Mouse (Mus musculus) G1E (cell line): Measurements from ENCODE around the gene Gtf2a1. TPM values are rescaled to one million over a fixed set of nuclear protein-coding genes. Genes with fewer than 3 reads are reported as not detected.

Experiments used
- ATAC-seq: 2 replicates; pipeline ENCODE4 v1.8.0; 2016; ENCODE audit warnings: mild to moderate bottlenecking; ENCODE audit not compliant: insufficient number of reproducible peaks, poor library complexity, low FRiP score, severe bottlenecking; ENCODE audit errors: extremely low read depth
- DNase-seq: peaks from one replicate; pipeline ENCODE4 v3.0.0; 2012; ENCODE audit warnings: low spot score
- H3K27me3 ChIP-seq: 2 replicates; pipeline ENCODE4 v1.6.1; 2012; ENCODE audit warnings: mild to moderate bottlenecking, low read length, inconsistent platforms; ENCODE audit not compliant: insufficient read depth
- H3K36me3 ChIP-seq: replicated peaks from 2 replicates; pipeline ENCODE3; 2012; ENCODE audit warnings: mild to moderate bottlenecking, inconsistent platforms
- H3K4me1 ChIP-seq: 2 replicates; pipeline ENCODE4 v1.6.1; 2012; ENCODE audit warnings: low read depth, low read length, inconsistent platforms, mixed read lengths; ENCODE audit not compliant: insufficient read depth
- H3K4me3 ChIP-seq: 2 replicates; pipeline ENCODE4 v1.5.1; 2012; ENCODE audit warnings: low read depth, mild to moderate bottlenecking, inconsistent platforms, low read length, moderate library complexity, mixed read lengths
- H3K9me3 ChIP-seq: replicated peaks from 2 replicates; pipeline ENCODE4 v1.6.1; 2012; ENCODE audit warnings: inconsistent platforms
- CTCF ChIP-seq: IDR thresholded peaks from 2 replicates; pipeline ENCODE4 v1.5.1; 2012; ENCODE audit warnings: low read depth, low read length, inconsistent platforms, mixed read lengths
- GATA1 ChIP-seq: IDR thresholded peaks from 2 replicates; pipeline ENCODE4 v1.6.1; 2012; ENCODE audit warnings: borderline replicate concordance, low read length, inconsistent platforms, mixed read lengths
- GATA2 ChIP-seq: IDR thresholded peaks from 2 replicates; pipeline ENCODE4 v1.6.1; 2012; ENCODE audit warnings: low read depth, low read length, inconsistent platforms, borderline replicate concordance
- POLR2AphosphoS5 ChIP-seq: IDR thresholded peaks from 2 replicates; pipeline ENCODE4 v1.6.1; 2012; ENCODE audit warnings: low read depth, low read length, inconsistent platforms; ENCODE audit not compliant: insufficient replicate concordance
- TAL1 ChIP-seq: conservative IDR thresholded peaks from 2 replicates; pipeline ENCODE4 v1.6.1; 2012; ENCODE audit warnings: low read depth, low read length, inconsistent platforms, mixed read lengths
- polyA plus RNA-seq: library from polyadenylated mRNA; stranded (reverse); fragments of >175 nt; gene quantifications from 2 replicates; pipeline ENCODE4 v1.2.3, GENCODE M21; 2012
- total RNA-seq, 2 experiments: library from RNA; stranded (forward) in 1 of 2; stranded (reverse) in 1 of 2; fragments of 200-1000 nt in 1 of 2; fragments of >200 nt in 1 of 2; fragmentation: Nextera tagmentation in 1 of 2; gene quantifications; 2 replicates each; pipeline ENCODE4 v1.2.3; 2014 to 2017

The Gtf2a1 gene
- total and polyA plus RNA-seq, 3 experiments, result 13.5 to 153 (median 76.3) TPM

DNA sequence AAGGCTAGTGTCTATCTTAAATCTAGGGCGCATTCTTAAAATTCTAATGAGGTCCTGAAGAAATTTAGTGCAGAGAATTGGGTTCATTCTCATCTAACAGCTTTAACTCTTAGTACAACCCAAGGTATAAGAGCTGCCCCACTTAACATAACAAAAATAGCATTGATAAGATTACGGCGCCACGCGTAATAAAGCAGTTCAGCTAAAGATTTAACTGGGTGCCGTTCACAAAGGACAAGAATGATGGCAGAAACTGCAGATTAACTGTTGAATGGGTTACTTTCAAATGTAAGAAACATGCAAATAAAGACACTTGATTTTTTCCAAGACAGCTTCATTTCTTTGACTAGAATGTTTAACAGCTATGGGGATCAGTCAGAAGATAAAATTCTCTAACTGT is 6.9 kb downstream of the Gtf2a1 start:
- no peak for TF ChIP-seq TAL1
- TF ChIP-seq POLR2AphosphoS5, result no peak
- no peak for TF ChIP-seq GATA1
- TF ChIP-seq GATA2, result no peak
- TF ChIP-seq CTCF, result no peak
- no peak overlapping the region for H3K4me3 ChIP-seq
- H3K9me3 ChIP-seq, result peaks cover 2% of the 10 kb centered on the region; the same call in 1 of the 2 replicates
- peaks cover 75% of the 10 kb centered on the region for H3K36me3 ChIP-seq
- DNase-seq (no peak), ATAC-seq (no peak)
- peaks cover 66% of the 10 kb centered on the region for H3K4me1 ChIP-seq
- H3K27me3 ChIP-seq, result no peaks in the 10 kb centered on the region

DNA sequence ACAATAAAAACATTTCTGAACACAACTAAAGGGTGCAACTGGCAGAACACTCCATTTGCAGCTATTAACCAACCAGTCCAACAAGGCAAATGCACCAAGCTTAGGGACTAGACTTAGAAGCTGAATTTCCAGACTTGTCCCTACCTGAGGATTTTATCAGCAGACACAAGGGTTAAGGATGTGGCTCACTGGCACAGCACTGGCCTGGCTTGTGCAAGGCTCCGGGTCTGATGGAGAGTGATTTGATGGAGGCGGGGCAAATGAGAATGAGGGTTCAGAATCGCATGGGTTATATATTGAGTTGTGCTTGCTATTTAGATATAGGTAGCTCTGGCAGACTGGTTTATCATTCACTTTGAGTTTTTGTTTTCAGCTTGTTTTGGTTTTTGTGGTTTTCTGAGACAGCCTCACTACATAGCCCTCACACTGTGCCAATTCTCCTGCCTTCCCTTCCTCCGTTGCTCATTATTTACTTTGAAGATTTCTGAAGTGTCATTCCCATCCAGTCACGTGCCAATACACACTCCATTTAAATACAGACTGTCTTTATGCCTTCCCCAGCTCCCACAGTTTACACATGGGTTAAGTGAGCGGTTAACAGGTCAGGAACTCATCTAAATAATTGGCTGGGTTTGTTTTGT is 7.8 kb downstream of the Gtf2a1 start:
- no peaks in the 10 kb centered on the region for H3K27me3 ChIP-seq
- H3K9me3 ChIP-seq, result peaks cover 2% of the 10 kb centered on the region; the same call in 1 of the 2 replicates
- no peak for DNase-seq
- no peak for TF ChIP-seq GATA2
- no peak for TF ChIP-seq GATA1
- no peak for TF ChIP-seq TAL1
- TF ChIP-seq CTCF, result no peak
- peak; percentile 16; the same call in 1 of the 2 replicates for ATAC-seq
- peaks cover 84% of the 10 kb centered on the region for H3K36me3 ChIP-seq
- H3K4me1 ChIP-seq, result peaks cover 65% of the 10 kb centered on the region
- H3K4me3 ChIP-seq, result no peak overlapping the region; the same call in 1 of the 2 replicates

DNA sequence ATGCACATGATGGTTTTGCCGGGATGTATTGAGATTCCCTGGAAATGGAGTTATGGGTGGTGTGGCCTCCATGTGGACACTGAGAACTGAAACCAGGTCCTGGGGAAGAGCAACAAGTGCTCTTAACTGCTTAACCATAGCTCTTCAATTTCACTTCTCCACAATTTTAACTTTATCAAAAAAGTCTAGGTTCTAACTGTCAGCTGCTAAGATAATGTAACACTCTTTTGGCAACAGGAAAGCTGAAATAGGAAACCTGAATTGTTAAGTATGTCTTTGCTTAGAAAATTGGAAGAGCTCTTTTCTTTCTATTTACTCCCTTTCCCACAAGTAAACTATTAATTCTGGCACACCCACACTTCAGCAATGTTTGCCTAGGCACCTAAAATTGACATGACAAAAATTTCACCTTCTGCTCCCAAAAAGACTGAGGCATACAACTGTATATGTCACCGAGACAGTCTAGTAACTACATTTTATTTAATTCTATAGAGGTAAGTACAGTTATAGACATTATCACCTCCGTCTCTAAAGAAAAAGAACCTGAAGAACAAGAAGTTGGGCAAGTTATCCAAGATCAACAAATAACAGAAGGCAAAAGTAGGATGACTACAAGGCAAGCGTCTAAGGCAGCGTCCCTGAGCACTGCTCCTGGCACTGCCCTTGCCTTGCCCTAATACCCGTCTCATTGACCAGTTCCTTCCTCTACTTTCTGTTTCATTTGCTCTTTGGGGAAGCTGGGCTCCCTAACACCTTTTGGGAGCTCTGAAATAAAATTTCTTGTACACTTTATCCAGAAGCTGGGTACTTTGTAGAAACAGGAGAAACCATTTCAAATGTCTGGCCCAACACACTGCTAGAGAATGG is 8.8 kb downstream of the Gtf2a1 start:
- ATAC-seq (no peak), DNase-seq (no peak)
- Histone ChIP-seq H3K9me3 (peaks cover 2% of the 10 kb centered on the region; the same call in 1 of the 2 replicates), H3K36me3 (peaks cover 94% of the 10 kb centered on the region), H3K4me3 (peak overlapping the region; percentile 36; the same call in 1 of the 2 replicates), H3K4me1 (peaks cover 57% of the 10 kb centered on the region), H3K27me3 (no peaks in the 10 kb centered on the region)
- no peak for TF ChIP-seq CTCF

DNA sequence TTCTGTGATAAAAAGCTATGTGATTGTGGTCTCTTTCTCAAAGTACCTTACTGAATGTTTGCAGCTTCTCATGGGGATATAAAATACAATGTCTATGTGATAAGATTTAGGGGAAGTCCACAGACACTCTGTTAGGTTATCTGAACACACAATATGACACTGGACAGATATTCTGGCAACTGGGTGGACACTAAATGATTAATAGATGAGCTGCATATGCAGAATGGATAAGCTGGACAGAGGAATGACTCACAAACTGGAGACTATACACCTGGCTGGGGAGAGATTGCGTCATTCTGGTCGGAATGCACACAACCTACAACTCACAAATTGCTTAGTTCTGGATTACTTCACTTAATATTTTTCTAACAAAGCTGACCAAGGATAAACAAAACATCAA is 10.6 kb downstream of the Gtf2a1 start:
- Histone ChIP-seq H3K27me3 (no peaks in the 10 kb centered on the region), H3K9me3 (no peaks in the 10 kb centered on the region), H3K4me3 (no peak overlapping the region), H3K36me3 (peaks cover 93% of the 10 kb centered on the region), H3K4me1 (peaks cover 46% of the 10 kb centered on the region)
- ATAC-seq, result peak; percentile 55
- no peak for TF ChIP-seq CTCF
- TF ChIP-seq TAL1, result 0 out of 2 replicates have a peak, but pooled peaks have one; percentile 8
- TF ChIP-seq GATA2, result no peak
- no peak for TF ChIP-seq POLR2AphosphoS5
- no peak for TF ChIP-seq GATA1
- DNase-seq, result no peak

DNA sequence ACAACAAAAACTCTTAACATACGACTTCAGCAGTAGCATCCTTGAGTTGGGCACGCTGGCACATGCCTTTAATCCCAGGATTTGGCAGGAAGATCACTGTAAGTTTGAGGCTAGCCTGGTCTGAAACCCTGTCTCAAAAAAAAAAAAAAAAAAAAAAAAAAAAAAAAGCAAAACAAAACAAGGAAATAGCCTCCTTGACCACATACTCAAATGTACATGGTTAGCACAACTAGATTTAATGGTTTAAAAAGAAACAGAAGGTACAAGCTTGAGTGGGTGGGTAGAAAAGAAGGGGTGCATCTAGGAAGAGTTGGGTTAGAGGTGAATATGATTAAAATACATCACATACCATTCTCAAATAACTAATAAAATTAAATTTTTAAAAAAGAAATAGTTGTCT is 18.6 kb downstream of the Gtf2a1 start:
- H3K4me3 ChIP-seq, result no peak overlapping the region
- peaks cover 5% of the 10 kb centered on the region; the same call in 1 of the 2 replicates for H3K4me1 ChIP-seq
- DNase-seq (no peak), ATAC-seq (no peak)
- H3K9me3 ChIP-seq, result no peaks in the 10 kb centered on the region
- H3K36me3 ChIP-seq, result peaks cover 91% of the 10 kb centered on the region
- no peaks in the 10 kb centered on the region for H3K27me3 ChIP-seq
- TF ChIP-seq GATA1, result no peak
- no peak for TF ChIP-seq GATA2
- no peak for TF ChIP-seq TAL1
- TF ChIP-seq POLR2AphosphoS5, result no peak
- no peak for TF ChIP-seq CTCF

DNA sequence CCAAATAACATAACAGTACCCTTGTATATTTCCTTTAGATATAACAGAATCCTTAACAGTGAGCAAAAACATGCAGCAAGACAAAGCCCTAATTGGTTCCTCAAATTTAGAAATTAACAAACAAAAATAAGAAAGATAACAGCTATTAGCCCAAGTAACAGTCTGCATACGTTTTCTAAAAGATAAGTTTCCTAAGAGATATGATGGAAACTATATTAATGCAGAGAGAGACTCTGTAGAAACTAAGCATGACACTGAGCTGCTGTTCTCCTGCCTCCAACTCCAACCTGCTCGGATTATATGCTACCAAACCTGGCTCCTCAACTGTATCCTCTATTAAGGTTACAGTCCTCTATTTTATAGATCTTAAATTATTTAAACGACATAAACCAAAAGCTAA is 21.0 kb downstream of the Gtf2a1 start:
- no peak overlapping the region for H3K4me3 ChIP-seq
- no peaks in the 10 kb centered on the region for H3K27me3 ChIP-seq
- H3K9me3 ChIP-seq, result no peaks in the 10 kb centered on the region
- ATAC-seq (no peak), DNase-seq (no peak)
- peaks cover 92% of the 10 kb centered on the region for H3K36me3 ChIP-seq
- H3K4me1 ChIP-seq, result peaks cover 3% of the 10 kb centered on the region; the same call in 1 of the 2 replicates
- no peak for TF ChIP-seq GATA2
- no peak for TF ChIP-seq CTCF
- no peak for TF ChIP-seq GATA1
- no peak for TF ChIP-seq POLR2AphosphoS5
- no peak for TF ChIP-seq TAL1
